Mouse (Mus musculus) ES-E14 (cell line): ENCODE measurements around the gene Ncoa5.

Source experiments
- CHD2 ChIP-seq: IDR thresholded peaks from 2 replicates; pipeline ENCODE4 v1.6.1; 2014; ENCODE audit warnings: mild to moderate bottlenecking, low read depth, low read length, inconsistent platforms
- ZC3H11A ChIP-seq: IDR thresholded peaks from 2 replicates; pipeline ENCODE4 v1.6.1; 2012; ENCODE audit warnings: low read depth, mild to moderate bottlenecking, inconsistent platforms, low read length, borderline replicate concordance
- ZNF384 ChIP-seq: IDR thresholded peaks from 2 replicates; pipeline ENCODE4 v1.6.1; 2012; ENCODE audit warnings: low read depth, low read length, inconsistent platforms

GRCm38 (mm10) chr2:164988777-164989176 lies 45.9 kb downstream of the Ncoa5 start:
- TF ChIP-seq ZC3H11A, result no peak
- no peak for TF ChIP-seq CHD2
- TF ChIP-seq ZNF384, result no peak
